Mouse (Mus musculus): ENCODE data around the gene Pcf11.

DNA sequence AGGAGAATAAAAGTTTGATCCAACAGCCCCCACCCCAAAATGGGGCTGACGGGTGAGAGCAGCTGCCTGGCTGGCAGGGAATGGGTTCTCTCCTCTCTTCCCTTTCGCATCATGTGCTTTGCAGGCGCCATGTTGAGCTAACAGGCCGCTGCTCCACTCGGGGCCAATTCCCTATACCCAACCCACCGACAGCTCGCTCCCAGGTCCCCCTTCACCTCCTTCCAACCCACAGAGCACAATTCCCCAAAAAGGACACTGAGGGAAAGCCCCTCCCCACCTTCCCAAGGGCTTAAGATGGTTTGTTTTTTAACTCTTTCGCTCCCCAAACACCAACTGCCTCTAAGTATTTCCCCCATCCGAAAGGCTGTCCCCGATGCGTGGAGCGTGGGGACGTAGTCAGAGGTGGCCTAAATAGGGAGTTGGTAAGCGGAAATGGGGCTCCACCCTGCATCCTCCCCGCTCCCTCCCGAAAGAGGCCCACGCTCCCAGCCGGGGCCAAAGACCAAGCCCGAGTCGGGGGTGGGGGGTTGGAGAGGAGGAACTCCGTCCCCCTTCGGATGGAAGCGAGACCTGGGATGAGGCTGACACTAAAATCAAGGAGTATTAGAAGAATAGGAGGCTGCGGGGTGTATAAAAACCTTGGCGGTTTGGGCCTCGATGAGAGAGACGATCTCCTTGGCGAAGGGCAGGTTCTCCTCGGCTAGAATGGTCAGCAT lies 785 bp downstream of the Pcf11 start:
- TF ChIP-seq CTCF (conservative IDR thresholded peaks at IDR 0.05 in 1 of 2, IDR thresholded peaks at IDR 0.05 in 1 of 2; ENCODE audit: low read depth in 2 of 2, low read length in 2 of 2): no peak
- TF ChIP-seq POLR2A (IDR thresholded peaks at IDR 0.05; ENCODE audit: low read depth, low read length): no peak; the same call in 1 of the 2 replicates
- no peak for TF ChIP-seq NELFE (IDR thresholded peaks at IDR 0.05; ENCODE audit: low read depth, low read length)
- no peak for TF ChIP-seq HCFC1 (IDR thresholded peaks at IDR 0.05; ENCODE audit: low read depth, low read length)
- TF ChIP-seq CHD2 (IDR thresholded peaks at IDR 0.05; ENCODE audit: low read length): no peak
- TF ChIP-seq IRF4 (IDR thresholded peaks at IDR 0.05; ENCODE audit: low read depth, low read length): no peak
- peak; percentile 87; the same call in 1 of the 2 replicates for TF ChIP-seq MYC (IDR thresholded peaks at IDR 0.05; ENCODE audit: low read depth, low read length)
- TF ChIP-seq E2F4 (IDR thresholded peaks at IDR 0.05; ENCODE audit: insufficient replicate concordance, low read depth, low read length): no peak
- TF ChIP-seq ETS1 (conservative IDR thresholded peaks at IDR 0.05; ENCODE audit: low read depth, low read length): no peak
- no peak for TF ChIP-seq EP300 (IDR thresholded peaks at IDR 0.05; ENCODE audit: low read length)
- no peak for TF ChIP-seq TBP (conservative IDR thresholded peaks at IDR 0.05; ENCODE audit: low read depth, low read length)

Measured in CH12.LX (cell line).